Mouse (Mus musculus): ENCODE measurements at regions not wholly inside any gene's neighbourhood (a gene's known extent, or its start where the extent isn't known, plus 50 kb on each side); places are given as distances from the start of the nearest gene placed in this dataset.

GRCm38 (mm10) chr3:153072200-153072919 lies 90.3 kb upstream of the St6galnac5 start:
- Histone ChIP-seq H3K9ac (replicated peaks) (no peak overlapping the region), H3K9me3 (no peaks in the 10 kb centered on the region), H3K4me1 (peaks cover 5% of the 10 kb centered on the region; the same call in 1 of the 2 replicates), H3K4me2 (replicated peaks) (no peak overlapping the region), H3K36me3 (no peaks in the 10 kb centered on the region), H3K27ac (replicated peaks) (no peak overlapping the region), H3K4me3 (no peak overlapping the region), H3K27me3 (peaks cover 7% of the 10 kb centered on the region; the same call in 1 of the 2 replicates)
- 29% methylated on average over 10 of the region's 10 CpGs for WGBS
- no peak for ATAC-seq (ENCODE audit: low FRiP score, low read depth)

GRCm38 (mm10) chr3:153071549-153071948 lies 89.5 kb upstream of the St6galnac5 start:
- ATAC-seq (ENCODE audit: low FRiP score, low read depth), result no peak
- no peak overlapping the region for H3K9ac ChIP-seq (replicated peaks)
- H3K27me3 ChIP-seq, result peaks cover 7% of the 10 kb centered on the region; the same call in 1 of the 2 replicates
- no peaks in the 10 kb centered on the region for H3K36me3 ChIP-seq
- no peaks in the 10 kb centered on the region for H3K9me3 ChIP-seq
- 71% methylated on average over 8 of the region's 8 CpGs for WGBS
- peaks cover 5% of the 10 kb centered on the region; the same call in 1 of the 2 replicates for H3K4me1 ChIP-seq
- no peak overlapping the region for H3K4me2 ChIP-seq (replicated peaks)
- no peak overlapping the region for H3K27ac ChIP-seq (replicated peaks)
- H3K4me3 ChIP-seq, result no peak overlapping the region

DNA sequence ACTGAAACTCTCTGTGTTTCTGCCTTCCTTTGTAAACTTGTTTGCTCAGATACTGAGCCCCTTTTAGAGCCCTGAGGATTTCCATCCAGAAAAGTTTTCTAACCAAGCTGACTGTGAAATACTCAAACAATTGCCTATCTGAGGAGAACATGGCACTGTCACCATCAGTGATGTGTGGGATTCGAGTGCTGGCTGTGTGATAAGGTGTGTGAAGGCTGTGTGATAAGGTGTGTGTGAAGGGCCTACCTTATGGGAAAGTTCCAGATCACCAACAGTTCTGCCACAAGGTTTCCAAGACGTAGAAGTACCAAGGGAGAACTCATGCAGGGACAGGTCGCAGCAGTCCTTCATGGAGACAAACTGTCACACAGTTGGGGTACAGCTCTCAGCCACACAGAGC lies 89.1 kb upstream of the St6galnac5 start:
- no peak overlapping the region for H3K4me2 ChIP-seq (replicated peaks)
- no peaks in the 10 kb centered on the region for H3K9me3 ChIP-seq
- H3K4me3 ChIP-seq, result no peak overlapping the region
- no peak overlapping the region for H3K9ac ChIP-seq (replicated peaks)
- ATAC-seq (ENCODE audit: low FRiP score, low read depth), result no peak
- H3K27me3 ChIP-seq, result peaks cover 7% of the 10 kb centered on the region; the same call in 1 of the 2 replicates
- H3K27ac ChIP-seq (replicated peaks), result no peak overlapping the region
- no peaks in the 10 kb centered on the region for H3K36me3 ChIP-seq
- H3K4me1 ChIP-seq, result peaks cover 5% of the 10 kb centered on the region; the same call in 1 of the 2 replicates
- 88% methylated on average over 3 of the region's 3 CpGs for WGBS

- 84% methylated on average over 3 of the region's 3 CpGs for WGBS
- Histone ChIP-seq H3K27ac (replicated peaks) (no peak overlapping the region), H3K9ac (replicated peaks) (no peak overlapping the region), H3K36me3 (no peaks in the 10 kb centered on the region), H3K27me3 (peaks cover 3% of the 10 kb centered on the region; the same call in 1 of the 2 replicates), H3K9me3 (no peaks in the 10 kb centered on the region), H3K4me2 (replicated peaks) (no peak overlapping the region), H3K4me1 (no peaks in the 10 kb centered on the region), H3K4me3 (no peak overlapping the region)
- no peak for ATAC-seq (ENCODE audit: low FRiP score, low read depth)
Observed at GRCm38 (mm10) chr3:153065890-153066289, 83.8 kb upstream of the St6galnac5 start.

DNA sequence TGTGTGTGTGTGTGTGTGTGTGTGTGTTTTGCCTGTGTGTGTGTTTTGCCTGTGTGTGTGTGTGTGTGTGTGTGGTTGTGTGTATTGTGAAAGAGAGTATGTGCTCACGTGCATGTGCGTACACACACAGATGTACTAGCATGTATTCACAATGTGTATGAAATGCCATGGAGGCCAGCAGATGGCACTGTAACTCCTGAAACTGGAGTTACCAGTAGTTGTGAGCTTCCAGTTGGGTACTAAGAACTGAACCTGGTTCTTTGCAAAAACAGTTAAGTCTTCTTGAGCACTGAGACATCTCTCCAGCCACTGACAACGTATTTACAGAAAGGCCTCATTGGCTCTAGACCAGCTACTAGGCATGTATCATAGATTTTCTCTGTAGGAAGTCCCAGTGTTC lies 71.1 kb upstream of the St6galnac5 start:
- Histone ChIP-seq H3K4me1 (no peaks in the 10 kb centered on the region), H3K36me3 (no peaks in the 10 kb centered on the region), H3K4me2 (replicated peaks) (no peak overlapping the region), H3K9me3 (no peaks in the 10 kb centered on the region), H3K9ac (replicated peaks) (no peak overlapping the region), H3K4me3 (no peak overlapping the region), H3K27ac (replicated peaks) (no peak overlapping the region), H3K27me3 (no peaks in the 10 kb centered on the region)
- WGBS, result 91% methylated on average over 3 of the region's 3 CpGs
- ATAC-seq (ENCODE audit: low FRiP score, low read depth), result no peak

DNA sequence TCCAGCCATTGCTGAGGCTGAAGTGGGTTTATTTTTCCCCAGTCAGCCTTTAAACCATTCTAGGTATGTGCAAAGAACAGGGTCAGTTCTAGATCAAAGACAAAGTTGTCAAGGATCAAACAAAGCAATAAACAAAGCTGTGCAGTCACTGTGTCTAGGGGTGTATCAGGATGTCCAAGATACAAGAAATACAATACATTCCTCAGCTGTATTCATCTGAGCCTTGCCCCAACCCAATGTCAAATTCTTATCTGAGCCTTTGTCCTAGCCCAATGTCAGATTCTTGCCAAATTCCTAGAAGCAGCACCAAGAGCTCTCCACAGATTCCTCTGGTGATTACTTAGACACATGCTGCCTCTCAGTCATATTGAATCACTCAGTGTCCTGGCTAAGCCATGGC lies 69.5 kb upstream of the St6galnac5 start:
- ATAC-seq (ENCODE audit: low FRiP score, low read depth), result no peak
- H3K4me3 ChIP-seq, result no peak overlapping the region
- no peak overlapping the region for H3K27ac ChIP-seq (replicated peaks)
- H3K9me3 ChIP-seq, result no peaks in the 10 kb centered on the region
- H3K9ac ChIP-seq (replicated peaks), result no peak overlapping the region
- no peaks in the 10 kb centered on the region for H3K36me3 ChIP-seq
- H3K4me1 ChIP-seq, result no peaks in the 10 kb centered on the region
- no peaks in the 10 kb centered on the region for H3K27me3 ChIP-seq
- H3K4me2 ChIP-seq (replicated peaks), result no peak overlapping the region

DNA sequence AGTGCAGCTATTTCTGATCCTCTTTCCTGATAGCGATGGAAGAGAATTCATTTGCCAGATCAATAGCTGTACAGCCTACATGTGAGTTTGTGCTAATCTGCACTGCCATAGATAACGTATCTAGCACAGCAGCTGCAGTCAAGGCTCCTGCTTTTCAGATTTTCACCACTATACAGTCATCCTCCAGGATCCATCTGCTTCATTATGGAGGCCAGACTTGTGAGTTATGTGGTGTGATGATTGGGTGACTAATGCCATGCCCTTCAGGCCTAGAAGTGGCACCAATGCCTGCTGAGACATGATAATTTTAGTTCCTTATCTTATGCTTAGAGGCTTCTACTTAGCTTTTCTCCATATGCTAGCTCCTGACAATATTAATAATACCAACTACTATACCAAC lies 63.3 kb upstream of the St6galnac5 start:
- H3K36me3 ChIP-seq, result no peaks in the 10 kb centered on the region
- WGBS, result 94% methylated on average over 2 of the region's 2 CpGs
- H3K4me3 ChIP-seq, result no peak overlapping the region
- no peak overlapping the region for H3K9ac ChIP-seq (replicated peaks)
- ATAC-seq (ENCODE audit: low FRiP score, low read depth), result no peak
- H3K4me2 ChIP-seq (replicated peaks), result no peak overlapping the region
- no peaks in the 10 kb centered on the region for H3K4me1 ChIP-seq
- H3K27ac ChIP-seq (replicated peaks), result no peak overlapping the region
- H3K27me3 ChIP-seq, result no peaks in the 10 kb centered on the region
- H3K9me3 ChIP-seq, result no peaks in the 10 kb centered on the region

- no peak for ATAC-seq (ENCODE audit: low FRiP score, low read depth)
- WGBS, result 89% methylated on average over 6 of the region's 6 CpGs
Observed at GRCm38 (mm10) chr3:153033980-153034379, 51.9 kb upstream of the St6galnac5 start.

More at GRCm38 (mm10) chr3:153033980-153034379, 51.9 kb upstream of the St6galnac5 start:
- Histone ChIP-seq H3K9me3 (no peaks in the 10 kb centered on the region), H3K27me3 (no peaks in the 10 kb centered on the region), H3K4me1 (no peaks in the 10 kb centered on the region), H3K36me3 (no peaks in the 10 kb centered on the region), H3K27ac (replicated peaks) (no peak overlapping the region), H3K9ac (replicated peaks) (no peak overlapping the region), H3K4me3 (no peak overlapping the region), H3K4me2 (replicated peaks) (no peak overlapping the region)
